Mouse (Mus musculus): ENCODE results near the gene Adra2b.

Gene Adra2b

DNA sequence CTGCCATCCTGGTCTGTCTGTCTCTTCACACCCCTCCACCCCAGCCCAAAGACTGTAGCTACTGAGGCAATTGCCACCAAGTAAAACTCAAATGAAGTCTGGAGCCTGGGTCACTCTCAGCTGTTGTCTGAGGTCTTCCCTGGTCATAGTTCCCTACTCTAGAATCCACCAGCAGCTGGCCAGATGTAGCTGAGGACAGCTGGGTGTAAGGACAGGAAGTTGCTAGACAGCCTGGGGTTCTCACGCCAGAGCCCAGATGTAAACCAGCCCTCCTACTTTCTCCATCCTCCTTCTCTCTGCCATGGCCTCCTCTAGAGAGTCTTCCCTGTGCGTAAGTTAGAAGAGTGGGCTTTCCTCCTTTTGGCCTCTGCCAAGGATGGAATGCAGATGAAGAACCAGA, 24.5 kb downstream of the Adra2b start:
- peak; percentile 43 for DNase-seq

- peak; percentile 39 for DNase-seq
Observed at GRCm38 (mm10) chr2:127390352-127390751, 27.3 kb downstream of the Adra2b start.

GRCm38 (mm10) chr2:127390846-127391245, 27.8 kb downstream of the Adra2b start:
- DNase-seq, result no peak

DNA sequence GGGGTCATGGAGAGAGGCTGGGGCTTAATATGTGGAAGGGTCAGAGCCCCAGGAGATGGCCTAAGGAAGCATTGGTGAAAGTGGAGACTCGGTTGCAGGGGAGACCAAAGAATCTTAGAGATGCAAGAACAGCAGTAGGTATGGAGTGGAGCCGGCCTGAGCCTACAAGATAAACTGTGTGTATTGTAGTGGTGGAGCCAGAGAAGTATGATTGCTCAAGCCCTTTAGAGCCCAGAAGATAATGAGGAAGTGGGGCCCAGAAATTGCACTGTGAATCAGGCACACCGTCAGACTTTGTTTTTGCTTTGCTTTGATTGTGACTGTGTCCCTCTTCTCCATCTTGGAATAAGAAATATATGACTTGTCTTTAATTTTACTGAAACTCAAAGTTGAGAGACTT, 28.3 kb downstream of the Adra2b start:
- DNase-seq, result no peak

GRCm38 (mm10) chr2:127394606-127395161, 31.7 kb downstream of the Adra2b start:
- DNase-seq, result peak; percentile 51

GRCm38 (mm10) chr2:127398738-127399137, 35.7 kb downstream of the Adra2b start:
- DNase-seq, result peak; percentile 12

DNA sequence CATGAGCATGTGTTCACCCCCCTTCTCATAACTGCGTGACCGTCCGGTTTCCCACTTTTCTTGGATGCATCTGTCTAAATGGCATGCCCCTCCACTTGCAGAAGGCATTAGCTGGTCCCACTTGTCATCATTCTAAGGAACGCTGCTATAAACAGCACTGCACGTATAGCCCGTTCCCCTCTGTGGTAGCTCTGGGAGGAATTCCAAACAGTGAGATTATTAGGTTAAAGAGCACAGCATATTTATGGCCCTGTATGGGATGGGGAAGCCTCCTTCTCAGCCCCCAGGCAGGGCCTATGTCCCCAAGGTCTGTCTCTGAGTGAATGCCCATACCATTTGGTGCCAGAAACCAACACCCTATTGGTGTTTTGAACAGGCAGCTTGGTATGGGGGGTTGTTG, 48.1 kb downstream of the Adra2b start:
- no peak for DNase-seq

- peak; percentile 90 for DNase-seq
Observed at GRCm38 (mm10) chr2:127415806-127416205, 52.8 kb downstream of the Adra2b start.

- DNase-seq, result peak; percentile 82
Observed at GRCm38 (mm10) chr2:127416706-127417105, 53.7 kb downstream of the Adra2b start.

Data from kidney, postnatal 14 days (tissue).